Mouse (Mus musculus) small intestine, adult 2 months (tissue): ENCODE data around the gene Tmed6.

Experiments
- CTCF ChIP-seq: fragments of 200-500 bp; IDR thresholded peaks from 2 replicates; pipeline ENCODE4 v1.5.1; 2012; ENCODE audit warnings: low read depth, mild to moderate bottlenecking, control low read depth, inconsistent platforms, low read length, moderate library complexity, mixed read lengths; ENCODE audit not compliant: insufficient replicate concordance, insufficient read length; ENCODE audit errors: extremely low read depth
- POLR2A ChIP-seq: fragments of 200-500 bp; IDR thresholded peaks from 2 replicates; pipeline ENCODE4 v1.6.1; 2012; ENCODE audit warnings: low read depth, mild to moderate bottlenecking, control low read depth, inconsistent platforms, low read length, moderate library complexity

DNA sequence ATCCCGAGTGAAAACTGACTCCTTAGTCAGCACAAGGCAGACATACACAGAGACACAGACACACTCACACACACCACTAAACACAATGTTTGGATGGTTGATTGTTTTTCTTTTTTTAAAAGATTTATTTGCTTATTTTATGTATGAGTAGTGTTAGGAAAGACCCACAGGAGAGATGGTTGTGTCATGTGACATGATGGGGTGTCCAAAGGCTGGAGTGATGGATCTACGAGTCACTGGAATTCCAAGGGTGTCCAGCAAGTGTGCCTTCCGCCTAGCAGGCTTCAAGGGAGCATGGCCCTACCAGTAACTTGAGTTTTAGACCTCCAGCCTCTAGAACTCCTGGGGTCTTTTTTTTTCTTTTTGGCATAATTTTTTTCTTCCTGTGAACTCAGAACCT is 36.1 kb downstream of the Tmed6 start:
- TF ChIP-seq CTCF: no peak
- no peak for TF ChIP-seq POLR2A
